Mouse (Mus musculus): ENCODE results near the gene Gabrb1.

- TF ChIP-seq MAFK (IDR thresholded peaks at IDR 0.05; ENCODE audit: insufficient read depth, low read depth, low read length) (no peak), CHD2 (IDR thresholded peaks at IDR 0.05; ENCODE audit: low read depth, low read length) (no peak)
Observed at GRCm38 (mm10) chr5:72126681-72127080, 468.8 kb downstream of the Gabrb1 start.

Measured in ES-E14 (cell line).